Mouse (Mus musculus) heart, adult 2 months (tissue): ENCODE data around the gene Rab17. TPM values are rescaled to one million over a fixed set of nuclear protein-coding genes. Genes with fewer than 3 reads are reported as not detected.

Experiments used
- DNase-seq, 2 experiments: peaks; one replicate each; pipeline ENCODE4 v3.0.0; 2021
- H3K27ac ChIP-seq: fragments of 200-600 bp; 2 replicates; pipeline ENCODE4 v1.8.1; 2022
- H3K27me3 ChIP-seq: fragments of 200-500 bp; 2 replicates; pipeline ENCODE4 v1.6.1; 2012; ENCODE audit warnings: mild to moderate bottlenecking, low read length, inconsistent platforms, mixed read lengths; ENCODE audit not compliant: control insufficient read depth, insufficient read depth
- H3K36me3 ChIP-seq: fragments of 200-500 bp; 2 replicates; pipeline ENCODE4 v1.6.1; 2012; ENCODE audit warnings: low read length, inconsistent platforms; ENCODE audit not compliant: control insufficient read depth, insufficient read depth
- H3K4me1 ChIP-seq: fragments of 200-500 bp; 2 replicates; pipeline ENCODE4 v1.6.1; 2011; ENCODE audit warnings: low read length; ENCODE audit not compliant: control insufficient read depth, insufficient read depth
- H3K4me3 ChIP-seq: fragments of 200-600 bp; 2 replicates; pipeline ENCODE4 v1.8.1; 2022
- H3K79me2 ChIP-seq: fragments of 200-500 bp; replicated peaks from 2 replicates; pipeline ENCODE4 v1.6.1; 2012; ENCODE audit warnings: mild to moderate bottlenecking, inconsistent platforms, low read length, moderate library complexity, mixed read lengths; ENCODE audit not compliant: control insufficient read depth, insufficient read depth
- H3K9ac ChIP-seq: fragments of 200-500 bp; 2 replicates; pipeline ENCODE4 v1.6.1; 2012; ENCODE audit warnings: low read depth, mild to moderate bottlenecking, control low read depth, inconsistent platforms, low read length, mixed read lengths
- CTCF ChIP-seq: fragments of 200-600 bp; IDR thresholded peaks from 2 replicates; pipeline ENCODE4 v1.8.1; 2022; ENCODE audit warnings: antibody characterized with exemption, mild to moderate bottlenecking, moderate library complexity
- EP300 ChIP-seq: fragments of 200-500 bp; IDR thresholded peaks from 2 replicates; pipeline ENCODE4 v1.6.1; 2011; ENCODE audit warnings: low read depth, low read length, control low read depth; ENCODE audit not compliant: insufficient read depth
- POLR2A ChIP-seq: fragments of 200-500 bp; IDR thresholded peaks from 2 replicates; pipeline ENCODE4 v1.6.1; 2011; ENCODE audit warnings: mild to moderate bottlenecking, low read depth, low read length, control low read depth; ENCODE audit not compliant: insufficient read depth
- WGBS: fragments of 180-500 bp; shearing (Covaris S2); methylation state at CpG from one replicate; pipeline ENCODE4 v1.1.7; 2018; 5-methylcytosine and 5-hydroxymethylcytosine counted together
- intact Hi-C: fragments of 180-260 bp; cut with DNase I; formaldehyde crosslinking; loops from one replicate; pipeline ENCODE4 v1.15.1; 2025
- polyA plus RNA-seq: library from polyadenylated mRNA; depleted of rRNA; stranded (reverse); fragments of >200 nt; gene quantifications from 2 replicates; pipeline ENCODE4 v1.2.3, GENCODE M21; 2012
- total RNA-seq, 2 experiments: library from RNA; stranded (reverse); gene quantifications; 2 replicates each; pipeline ENCODE4 v1.2.3; 2021

The Rab17 gene
- total and polyA plus RNA-seq, 3 experiments: 1.4 to 2.6 (median 1.7) TPM

DNA sequence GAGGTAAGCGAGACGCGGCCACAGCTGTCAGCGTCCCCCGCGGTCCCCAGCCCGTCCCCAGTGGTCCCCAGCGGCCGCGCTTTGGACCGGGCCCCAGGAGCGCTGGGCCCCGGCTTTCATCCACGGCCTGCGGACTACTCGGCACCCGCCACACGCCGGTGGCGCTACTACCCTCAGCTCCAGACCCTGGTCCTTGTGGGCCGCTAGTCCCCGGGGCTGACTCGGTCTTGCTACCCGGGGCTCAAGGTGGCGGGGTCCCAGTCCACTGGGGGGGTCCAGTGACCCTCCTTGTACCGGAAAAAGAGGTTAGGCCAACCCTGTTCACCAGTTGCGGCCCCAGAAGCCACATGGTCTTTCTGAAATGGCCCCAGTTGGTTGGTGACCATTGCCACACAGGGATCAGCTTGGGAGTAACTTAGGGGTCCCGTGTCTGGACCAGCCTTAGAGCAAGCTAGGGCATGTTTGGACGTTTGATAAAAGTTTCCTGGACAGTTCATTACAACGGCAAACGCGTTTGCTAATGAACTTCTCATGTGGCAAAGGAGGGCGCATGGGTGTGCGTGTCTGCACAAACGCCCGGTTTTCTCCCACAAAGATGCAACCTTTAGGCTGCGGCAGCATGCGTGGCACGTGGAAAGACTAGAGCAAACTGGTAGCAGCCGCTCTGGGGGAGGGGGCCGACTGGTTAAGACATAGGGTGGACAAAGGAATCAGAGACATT is 29.6 kb upstream of the Rab17 start:
- Histone ChIP-seq H3K9ac (peak overlapping the region; percentile 98), H3K27ac (peak overlapping the region; percentile 80), H3K36me3 (peaks cover 5% of the 10 kb centered on the region; the same call in 1 of the 2 replicates), H3K27me3 (no peaks in the 10 kb centered on the region), H3K79me2 (peaks cover 2% of the 10 kb centered on the region), H3K4me1 (peaks cover 34% of the 10 kb centered on the region), H3K4me3 (peak overlapping the region; percentile 81)
- whole genome bisulfite sequencing: 1% methylated on average over 41 of the region's 41 CpGs
- peak in 1 of 2 experiments; percentile 17 for DNase-seq
- intact Hi-C loops: loop anchor here (5.0 kb wide), 1 partner anchor 33 kb away; no protein-coding TSS in a partner anchor
- TF ChIP-seq POLR2A (no peak), CTCF (no peak), EP300 (no peak)

- peak within 1 kb of the TSS; percentile 81 for H3K4me3 ChIP-seq
- H3K4me1 ChIP-seq: peaks cover 29% of the 10 kb centered on the region
- TF ChIP-seq POLR2A: peak; percentile 53; the same call in 1 of the 2 replicates
- no peak for TF ChIP-seq EP300
- no peak for TF ChIP-seq CTCF
- intact Hi-C loops: loop anchor here (5.0 kb wide), 1 partner anchor 34 kb away; no protein-coding TSS in a partner anchor
- peak within 1 kb of the TSS; percentile 98 for H3K9ac ChIP-seq
- no peaks in the 10 kb centered on the region for H3K27me3 ChIP-seq
- WGBS: 2% methylated on average over 59 of the region's 59 CpGs
- peaks cover 5% of the 10 kb centered on the region; the same call in 1 of the 2 replicates for H3K36me3 ChIP-seq
- peak; percentile 85 to 87 for DNase-seq
- H3K27ac ChIP-seq: peak within 1 kb of the TSS; percentile 80
- peaks cover 2% of the 10 kb centered on the region for H3K79me2 ChIP-seq
Observed at GRCm38 (mm10) chr1:90998268-90998890, 28.9 kb upstream of the Rab17 start, which contains the start of gene Lrrfip1. TSS of gene Lrrfip1 (plus strand) at chr1:90998737.

DNA sequence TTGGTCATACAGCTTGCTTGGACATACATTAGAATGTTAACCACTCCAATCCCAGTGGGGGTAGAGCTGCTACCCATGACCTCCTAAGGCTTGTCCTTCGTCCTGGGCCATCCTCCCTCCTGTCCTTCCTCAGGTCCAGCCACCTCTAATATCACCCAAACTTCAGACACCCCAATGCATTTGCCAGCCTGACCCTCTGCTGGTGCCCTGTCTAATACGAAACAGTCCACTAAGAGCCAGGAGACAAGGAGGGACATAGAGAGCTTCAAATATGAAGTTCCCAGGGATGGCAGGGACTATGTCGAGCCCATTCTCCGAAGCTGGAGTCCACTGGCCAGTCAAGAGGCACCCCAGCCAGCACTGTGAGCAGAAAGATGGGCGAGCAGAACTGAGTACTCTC is 28.2 kb upstream of the Rab17 start:
- TF ChIP-seq POLR2A (no peak), EP300 (no peak)
- H3K4me3 ChIP-seq: no peak overlapping the region

DNA sequence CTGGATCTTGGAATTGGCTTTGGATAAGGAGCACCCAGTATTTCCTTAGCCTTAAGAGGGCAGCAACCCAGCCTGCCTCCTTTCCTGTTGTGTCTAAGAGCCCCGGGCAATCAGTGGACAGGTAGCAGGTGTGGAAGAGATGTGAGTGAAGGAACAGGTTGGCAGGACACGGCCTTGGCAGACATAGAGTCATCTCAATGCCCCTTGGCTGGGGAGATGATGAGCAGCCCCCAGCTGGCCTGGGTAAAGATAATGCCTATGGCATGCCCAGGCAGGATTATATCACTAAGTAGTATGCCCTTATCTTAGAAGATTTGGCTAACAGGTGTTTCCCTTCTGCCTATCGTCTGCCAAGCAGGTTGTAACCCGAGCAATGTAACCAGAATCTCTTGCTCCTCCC is 27.7 kb upstream of the Rab17 start:
- no peak for TF ChIP-seq EP300
- no peak for TF ChIP-seq CTCF
- no peak for TF ChIP-seq POLR2A
- no peak overlapping the region for H3K27ac ChIP-seq
- no peak overlapping the region for H3K4me3 ChIP-seq
- peak in 1 of 2 experiments; percentile 12 for DNase-seq
- no peak overlapping the region for H3K9ac ChIP-seq
- peaks cover 20% of the 10 kb centered on the region for H3K4me1 ChIP-seq
- intact Hi-C loops: loop anchor here (5.0 kb wide), 1 partner anchor 35 kb away; no protein-coding TSS in a partner anchor
- 66% methylated on average over 4 of the region's 4 CpGs for WGBS
- no peaks in the 10 kb centered on the region; the same call in none of the 2 replicates for H3K79me2 ChIP-seq
- peaks cover 5% of the 10 kb centered on the region; the same call in 1 of the 2 replicates for H3K36me3 ChIP-seq
- no peaks in the 10 kb centered on the region for H3K27me3 ChIP-seq

More for the DNA sequence above, 28.2 kb upstream of the Rab17 start:
- DNase-seq: no peak
- Histone ChIP-seq H3K79me2 (no peaks in the 10 kb centered on the region; the same call in none of the 2 replicates), H3K4me1 (peaks cover 22% of the 10 kb centered on the region), H3K27ac (no peak overlapping the region), H3K9ac (no peak overlapping the region; the same call in 1 of the 2 replicates), H3K27me3 (no peaks in the 10 kb centered on the region), H3K36me3 (peaks cover 5% of the 10 kb centered on the region; the same call in 1 of the 2 replicates)
- intact Hi-C loops: loop anchor here (5.0 kb wide), 1 partner anchor 35 kb away; no protein-coding TSS in a partner anchor
- 91% methylated on average over 5 of the region's 5 CpGs for WGBS

GRCm38 (mm10) chr1:90995916-90996315 is 26.5 kb upstream of the Rab17 start:
- no peaks in the 10 kb centered on the region for H3K79me2 ChIP-seq
- no peak overlapping the region for H3K4me3 ChIP-seq
- DNase-seq: no peak
- WGBS: 96% methylated on average over 1 of the region's 1 CpGs
- no peak overlapping the region for H3K9ac ChIP-seq
- H3K4me1 ChIP-seq: peaks cover 10% of the 10 kb centered on the region
- no peak overlapping the region for H3K27ac ChIP-seq
- no peaks in the 10 kb centered on the region for H3K27me3 ChIP-seq
- H3K36me3 ChIP-seq: peaks cover 2% of the 10 kb centered on the region; the same call in 1 of the 2 replicates
- intact Hi-C loops: loop anchor here (5.0 kb wide), 1 partner anchor 36 kb away; no protein-coding TSS in a partner anchor
- TF ChIP-seq POLR2A: no peak

DNA sequence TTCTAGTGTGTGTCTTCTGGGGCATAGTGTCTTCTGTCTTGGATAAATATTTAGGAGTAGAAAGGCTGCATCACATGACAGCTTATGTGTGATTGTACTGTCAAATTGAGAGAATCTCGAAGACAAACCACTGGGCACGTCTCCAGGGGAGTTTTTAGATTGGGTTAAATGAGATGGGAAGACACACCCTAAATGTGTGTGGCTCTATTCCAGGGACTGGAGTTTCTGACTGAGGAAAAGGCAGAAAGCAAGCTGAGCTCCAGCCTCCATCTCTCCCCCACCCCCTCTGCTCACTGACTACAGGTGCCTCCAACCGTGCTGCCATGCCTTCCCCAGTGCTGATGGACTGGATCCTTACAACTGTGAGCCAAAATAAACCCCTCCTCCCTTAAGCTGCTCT is 11.9 kb upstream of the Rab17 start:
- peak overlapping the region; percentile 62 for H3K27ac ChIP-seq
- peaks cover 2% of the 10 kb centered on the region; the same call in 1 of the 2 replicates for H3K36me3 ChIP-seq
- intact Hi-C loops: loop anchor here (2.0 kb wide), 1 partner anchor 35 kb away; no protein-coding TSS in a partner anchor
- 49% methylated on average over 3 of the region's 3 CpGs for WGBS
- H3K79me2 ChIP-seq: no peaks in the 10 kb centered on the region
- H3K9ac ChIP-seq: no peak overlapping the region
- H3K27me3 ChIP-seq: no peaks in the 10 kb centered on the region
- TF ChIP-seq POLR2A (no peak), CTCF (no peak), EP300 (no peak)
- peaks cover 5% of the 10 kb centered on the region for H3K4me1 ChIP-seq
- peak in 1 of 2 experiments; percentile 15 for DNase-seq
- H3K4me3 ChIP-seq: no peak overlapping the region
